Comparison of ENCODE assay signal across 24 mouse cellular contexts in the genomic region with DNA sequence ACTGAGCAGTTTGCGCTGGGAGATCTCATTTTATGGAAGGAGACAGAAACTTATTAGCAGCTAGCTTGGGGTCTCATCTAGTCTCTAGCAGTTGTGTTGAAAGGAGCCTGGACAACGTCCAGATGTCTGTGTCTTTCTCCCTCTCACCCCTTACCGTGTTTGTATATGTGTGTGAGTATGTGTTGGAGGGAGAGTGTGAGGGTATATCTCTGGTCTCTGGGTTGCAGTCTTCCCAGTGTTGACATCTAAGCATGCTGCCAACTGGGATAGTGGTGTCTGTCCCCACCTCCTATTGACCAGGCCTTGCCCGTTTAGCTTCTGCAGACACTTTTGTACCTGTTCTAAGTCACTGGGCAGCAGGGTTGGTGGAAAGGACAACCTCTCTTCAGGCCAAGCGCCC.
DNase-seq lines count a peak whose midpoint lies in the region; ATAC-seq and TF ChIP-seq lines count a peak whose summit lies in the region.
"Had no signal": no experiment of that assay in that cellular context is flagged by ENCODE, and none has a peak within 500 bp of the region (broad histone marks: within the 10 kb centered on the region; RNA-seq: fewer than 3 reads in every experiment).

No protein-coding gene starts in this region.

- 0 out of 2 replicates have a peak, but pooled peaks have one; percentile 44 for TF ChIP-seq EP300 in heart, postnatal 0 days (IDR thresholded peaks at IDR 0.05; ENCODE audit: low read depth)

- TF ChIP-seq CTCF in heart, postnatal 0 days (IDR thresholded peaks at IDR 0.05; ENCODE audit: low read depth): no peak

- H3K9ac ChIP-seq in heart, embryonic 12.5 days: no peak overlapping the region
- H3K9ac ChIP-seq in heart, postnatal 0 days (replicated peaks; ENCODE audit: low read depth, low read length): no peak overlapping the region
- no peak overlapping the region for H3K9ac ChIP-seq in lung, embryonic 16.5 days (ENCODE audit: low read length)
- H3K9ac ChIP-seq: forebrain, embryonic 13.5 days; hindbrain, embryonic 13.5 days; midbrain, embryonic 13.5 days; neural tube, embryonic 13.5 days had no signal

- WGBS in heart, embryonic 12.5 days: 17% methylated on average over 5 of the region's 5 CpGs
- WGBS in heart, postnatal 0 days: 27% methylated on average over 5 of the region's 5 CpGs
- WGBS in lung, embryonic 16.5 days: 52% methylated on average over 5 of the region's 5 CpGs

- intact Hi-C loops in heart, postnatal 36 days (cut with DNase I): no loop called here

- ATAC-seq in heart, embryonic 12.5 days (ENCODE audit: insufficient number of reproducible peaks, low FRiP score): peak; percentile 74
- peak; percentile 78 for ATAC-seq in heart, postnatal 0 days (ENCODE audit: insufficient read depth, low read depth)
- ATAC-seq in lung, embryonic 16.5 days (ENCODE audit: low read depth): peak; percentile 58
- ATAC-seq: forebrain, embryonic 13.5 days; midbrain, embryonic 13.5 days; Patski had no signal

- H3K4me3 ChIP-seq in heart, embryonic 12.5 days: no peak overlapping the region
- no peak overlapping the region for H3K4me3 ChIP-seq in heart, postnatal 0 days (ENCODE audit: low read depth, low read length)
- H3K4me3 ChIP-seq in lung, embryonic 16.5 days (ENCODE audit: low read length): no peak overlapping the region
- H3K4me3 ChIP-seq: forebrain, embryonic 13.5 days; hindbrain, embryonic 13.5 days; midbrain, embryonic 13.5 days; neural tube, embryonic 13.5 days had no signal

- H3K4me2 ChIP-seq in heart, embryonic 12.5 days: 0 out of 2 replicates have a peak overlapping the region, but pooled peaks have one; percentile 1
- no peak overlapping the region for H3K4me2 ChIP-seq in heart, postnatal 0 days (ENCODE audit: low read depth, low read length)
- H3K4me2 ChIP-seq in lung, embryonic 16.5 days (ENCODE audit: low read depth, low read length): no peak overlapping the region
- H3K4me2 ChIP-seq: forebrain, embryonic 13.5 days; hindbrain, embryonic 13.5 days; liver, embryonic 11.5 days; midbrain, embryonic 13.5 days; neural tube, embryonic 13.5 days had no signal

- peak overlapping the region; percentile 77 for H3K27ac ChIP-seq in heart, embryonic 12.5 days (ENCODE audit: poor library complexity, severe bottlenecking)
- peak overlapping the region; percentile 79 for H3K27ac ChIP-seq in heart, postnatal 0 days (ENCODE audit: low read depth)
- H3K27ac ChIP-seq in lung, embryonic 16.5 days (ENCODE audit: low read length): no peak overlapping the region
- H3K27ac ChIP-seq: forebrain, embryonic 13.5 days; hindbrain, embryonic 13.5 days; macrophage; midbrain, embryonic 13.5 days; neural tube, embryonic 13.5 days had no signal

- DNase-seq in heart, adult 9 months (ENCODE audit: low spot score in 2 of 2): no peak
- peak; percentile 77 for DNase-seq in heart, postnatal 0 days (ENCODE audit: low spot score)
- DNase-seq in heart, postnatal 36 days: no peak
- no peak for DNase-seq in lung, postnatal 14 days
- DNase-seq in gastrocnemius, postnatal 10 days: no peak
- DNase-seq: adrenal gland, postnatal 14 days; cerebellum, adult 11 months; cerebellum, adult 9-10 months; cerebellum, postnatal 36 days; gastrocnemius, postnatal 14 days; kidney, adult 11 months; kidney, postnatal 14 days; right cerebral cortex, postnatal 4 days; thymus, adult 2 months; thymus, postnatal 36 days had no signal

- H3K36me3 ChIP-seq in heart, embryonic 12.5 days: no peaks in the 10 kb centered on the region
- no peaks in the 10 kb centered on the region for H3K36me3 ChIP-seq in heart, postnatal 0 days (replicated peaks; ENCODE audit: control insufficient read depth, insufficient read depth, low read length)
- H3K36me3 ChIP-seq in lung, embryonic 16.5 days (ENCODE audit: control insufficient read depth, insufficient read depth, low read length): no peaks in the 10 kb centered on the region
- H3K36me3 ChIP-seq: hindbrain, embryonic 13.5 days; midbrain, embryonic 13.5 days; neural tube, embryonic 13.5 days had no signal

- H3K9me3 ChIP-seq in heart, embryonic 12.5 days (replicated peaks): no peaks in the 10 kb centered on the region
- H3K9me3 ChIP-seq in heart, postnatal 0 days (replicated peaks; ENCODE audit: control insufficient read depth, low read length): no peaks in the 10 kb centered on the region
- H3K9me3 ChIP-seq in lung, embryonic 16.5 days (ENCODE audit: control insufficient read depth, low read length): no peaks in the 10 kb centered on the region
- H3K9me3 ChIP-seq: forebrain, embryonic 13.5 days; hindbrain, embryonic 13.5 days; midbrain, embryonic 13.5 days; neural tube, embryonic 13.5 days had no signal

- H3K4me1 ChIP-seq in heart, embryonic 12.5 days (replicated peaks): peaks cover 72% of the 10 kb centered on the region
- H3K4me1 ChIP-seq in heart, postnatal 0 days (ENCODE audit: control insufficient read depth, insufficient read depth): peaks cover 36% of the 10 kb centered on the region
- peaks cover 36% of the 10 kb centered on the region for H3K4me1 ChIP-seq in lung, embryonic 16.5 days (replicated peaks; ENCODE audit: control insufficient read depth, insufficient read depth, low read length)

- no peaks in the 10 kb centered on the region for H3K27me3 ChIP-seq in heart, embryonic 12.5 days (replicated peaks)
- H3K27me3 ChIP-seq in heart, postnatal 0 days (ENCODE audit: control insufficient read depth, insufficient read depth, low read length): no peaks in the 10 kb centered on the region
- H3K27me3 ChIP-seq in lung, embryonic 16.5 days (ENCODE audit: control insufficient read depth, insufficient read depth, low read depth, low read length): no peaks in the 10 kb centered on the region
- H3K27me3 ChIP-seq: forebrain, embryonic 13.5 days; hindbrain, embryonic 13.5 days; midbrain, embryonic 13.5 days; neural tube, embryonic 13.5 days; Patski had no signal
